Comparison of ENCODE assay signal across 19 mouse cellular contexts in the genomic region with DNA sequence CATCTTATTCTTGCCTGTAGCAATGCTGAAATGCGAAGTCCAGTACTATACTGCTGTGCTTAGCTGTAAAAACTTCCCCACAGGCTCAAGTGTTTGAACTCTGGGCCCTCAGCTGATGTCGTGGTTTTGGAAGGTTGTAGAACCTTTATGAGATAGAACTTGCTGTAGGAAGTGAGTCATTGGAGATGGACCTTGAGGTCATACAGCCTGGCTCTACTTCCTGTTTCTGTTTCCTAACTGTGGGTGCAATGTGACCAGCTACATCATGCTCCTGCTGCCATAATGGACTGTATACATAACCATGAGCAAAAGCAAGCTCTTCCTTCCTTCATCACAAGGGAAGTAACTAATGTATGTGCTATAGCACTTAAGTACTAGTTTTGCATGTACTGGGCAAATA.
"Had no signal": no experiment of that assay in that cellular context is flagged by ENCODE, and none has a peak within 500 bp of the region (broad histone marks: within the 10 kb centered on the region; RNA-seq: fewer than 3 reads in every experiment).

No protein-coding gene starts in this region.

- H3K36me3 ChIP-seq: midbrain, embryonic 13.5 days; neural tube, embryonic 13.5 days; neural tube, embryonic 15.5 days had no signal

- H3K27ac ChIP-seq: midbrain, embryonic 13.5 days; neural tube, embryonic 13.5 days; neural tube, embryonic 15.5 days had no signal

- H3K4me3 ChIP-seq: megakaryocyte, embryonic 14.5 days; midbrain, embryonic 13.5 days; myocyte; neural tube, embryonic 13.5 days; neural tube, embryonic 15.5 days had no signal

- H3K27me3 ChIP-seq: megakaryocyte, embryonic 14.5 days; midbrain, embryonic 13.5 days; neural tube, embryonic 13.5 days; neural tube, embryonic 15.5 days had no signal

- DNase-seq: lung, adult 18-20 months; lung, embryonic 14.5 days; lung, postnatal 10 days; lung, postnatal 4 days; retina, postnatal 1 day; right cerebral cortex, adult 18-20 months; right cerebral cortex, postnatal 25 days; right cerebral cortex, postnatal 4 days; spleen, adult 18-20 months; thymus, adult 18-20 months; thymus, postnatal 25 days; thymus, postnatal 4 days had no signal

- H3K4me1 ChIP-seq: midbrain, embryonic 13.5 days; neural tube, embryonic 13.5 days; neural tube, embryonic 15.5 days had no signal

- H3K9me3 ChIP-seq: midbrain, embryonic 13.5 days; neural tube, embryonic 13.5 days; neural tube, embryonic 15.5 days had no signal

- H3K9ac ChIP-seq: lung, embryonic 14.5 days; midbrain, embryonic 13.5 days; neural tube, embryonic 13.5 days; neural tube, embryonic 15.5 days had no signal

- H3K4me2 ChIP-seq: lung, embryonic 14.5 days; midbrain, embryonic 11.5 days; midbrain, embryonic 13.5 days; neural tube, embryonic 13.5 days; neural tube, embryonic 15.5 days had no signal

- ATAC-seq: midbrain, embryonic 13.5 days; midbrain, embryonic 16.5 days had no signal
